Mouse (Mus musculus) bone marrow, adult 2 months (tissue): ENCODE results near the gene Olfr221. TPM values are rescaled to one million over a fixed set of nuclear protein-coding genes. Genes with fewer than 3 reads are reported as not detected.
"Not testable (repeated sequence)": the region's sequence is repeated elsewhere in the genome, so short reads cannot be mapped to it uniquely, and the experiment has no call there.

Experiments used
- H3K27ac ChIP-seq: fragments of 200-500 bp; 2 replicates; pipeline ENCODE4 v1.5.1; 2012; ENCODE audit warnings: low read depth, mild to moderate bottlenecking, control low read depth, inconsistent platforms, low read length; ENCODE audit not compliant: control insufficient read depth, poor library complexity, insufficient read depth
- H3K4me1 ChIP-seq: fragments of 200-500 bp; 2 replicates; pipeline ENCODE4 v1.6.1; 2011; ENCODE audit warnings: low read length; ENCODE audit not compliant: control insufficient read depth, insufficient read depth
- H3K4me3 ChIP-seq: fragments of 200-500 bp; replicated peaks from 2 replicates; pipeline ENCODE3; 2011; ENCODE audit warnings: mild to moderate bottlenecking, low read depth, low read length, control low read depth; ENCODE audit not compliant: control insufficient read depth
- CTCF ChIP-seq: fragments of 200-500 bp; IDR thresholded peaks from 2 replicates; pipeline ENCODE4 v1.5.1; 2011; ENCODE audit warnings: low read length, control low read depth; ENCODE audit not compliant: control insufficient read depth, insufficient read depth
- POLR2A ChIP-seq: fragments of 200-500 bp; IDR thresholded peaks from 2 replicates; pipeline ENCODE4 v1.6.1; 2011; ENCODE audit warnings: low read depth, mild to moderate bottlenecking, control low read depth, low read length, borderline replicate concordance; ENCODE audit not compliant: control insufficient read depth
- WGBS: fragments of 180-500 bp; shearing (Covaris S2); methylation state at CpG from one replicate; pipeline ENCODE4 v1.1.7; 2018; 5-methylcytosine and 5-hydroxymethylcytosine counted together
- polyA plus RNA-seq: library from polyadenylated mRNA; stranded (reverse); fragments of >200 nt; gene quantifications from 2 replicates; pipeline ENCODE4 v1.2.4, GENCODE M21; 2011; ENCODE audit warnings: low replicate concordance; ENCODE audit not compliant: missing spikeins, insufficient read depth, insufficient read length

Gene Olfr221
- polyA plus RNA-seq: not detected in 2 replicates

DNA sequence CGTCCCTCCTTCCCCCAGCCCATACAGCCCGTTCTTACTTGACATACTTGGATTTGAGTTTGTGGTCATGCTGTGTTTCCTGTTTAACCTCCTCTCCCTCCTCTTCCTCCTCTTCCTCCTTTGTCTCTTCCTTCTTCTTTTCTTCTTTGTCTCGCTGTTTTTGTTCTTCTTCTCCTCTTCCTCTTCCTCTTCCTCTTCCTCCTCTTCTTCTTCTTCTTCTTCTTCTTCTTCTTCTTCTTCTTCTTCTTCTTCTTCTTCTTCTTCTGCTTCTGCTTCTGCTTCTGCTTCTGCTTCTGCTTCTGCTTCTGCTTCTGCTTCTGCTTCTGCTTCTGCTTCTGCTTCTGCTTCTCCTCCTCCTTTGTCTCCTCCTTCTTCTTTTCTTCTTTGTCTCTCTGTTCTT, at the start of gene Olfr221:
Olfr221 (minus strand) TSS at position 101 of the 400 bp plus-strand sequence.
- 5% methylated on average over 3 of the region's 3 CpGs for WGBS
- H3K4me3 ChIP-seq, H3K27ac ChIP-seq, H3K4me1 ChIP-seq: not testable (repeated sequence)

- Histone ChIP-seq H3K27ac (no peak overlapping the region), H3K4me3 (no peak overlapping the region), H3K4me1 (no peaks in the 10 kb centered on the region)
- no peak for TF ChIP-seq POLR2A
- TF ChIP-seq CTCF: no peak
Observed at GRCm38 (mm10) chr14:52083083-52083482, 40.8 kb upstream of the Olfr221 start.

DNA sequence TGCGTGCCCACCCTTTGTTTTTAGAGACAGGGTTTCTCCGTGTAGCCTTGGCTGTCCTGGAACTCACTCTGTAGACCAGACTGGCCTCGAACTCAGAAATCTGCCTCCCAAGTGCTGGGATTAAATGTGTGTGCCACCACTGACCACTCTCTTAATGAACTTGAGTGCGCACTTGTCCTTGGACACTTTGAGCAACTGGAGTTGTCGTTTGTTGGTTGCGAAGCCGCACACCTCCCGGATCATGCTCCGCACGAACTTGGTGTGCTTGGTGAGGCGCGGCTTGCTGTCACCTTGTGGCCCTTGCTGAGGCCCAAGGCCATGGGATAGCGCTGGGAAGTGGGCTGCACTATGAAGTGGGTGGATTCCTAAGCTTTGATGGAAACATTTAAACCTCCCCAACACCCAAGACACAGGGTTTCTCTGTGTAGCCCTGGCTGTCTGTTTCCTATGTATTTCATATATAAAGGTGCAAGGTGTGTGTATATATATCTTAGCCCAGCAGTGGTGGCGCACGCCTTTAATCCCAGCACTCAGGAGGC, 29.4 kb upstream of the Olfr221 start:
- H3K27ac ChIP-seq: no peak overlapping the region; the same call in 1 of the 2 replicates
- no peak for TF ChIP-seq POLR2A
- TF ChIP-seq CTCF: no peak
- H3K4me3 ChIP-seq: no peak overlapping the region
- H3K4me1 ChIP-seq: no peaks in the 10 kb centered on the region
- WGBS: 96% methylated on average over 15 of the region's 15 CpGs

DNA sequence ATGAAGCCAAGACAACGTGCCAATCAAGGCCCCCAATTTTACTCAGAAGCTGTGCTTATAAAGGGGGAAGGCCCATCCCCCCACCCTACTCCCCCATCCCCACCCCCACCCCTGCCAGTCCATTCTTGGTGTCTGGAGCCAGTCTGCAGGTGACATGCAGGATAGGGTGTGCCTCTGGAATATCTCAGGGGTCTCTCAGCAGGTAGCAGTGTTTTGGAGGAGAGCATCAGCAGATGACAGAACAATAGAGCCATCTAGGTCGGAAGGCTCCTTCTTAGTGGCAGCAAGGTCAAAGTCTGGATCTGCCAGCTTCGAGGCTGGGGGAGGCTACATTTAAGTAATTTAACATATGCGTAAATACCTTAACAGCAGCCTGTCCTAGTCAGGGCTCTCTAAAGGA, 23.9 kb upstream of the Olfr221 start:
- WGBS: 69% methylated on average over 4 of the region's 4 CpGs
- Histone ChIP-seq H3K4me1 (no peaks in the 10 kb centered on the region), H3K4me3 (no peak overlapping the region), H3K27ac (no peak overlapping the region)
- TF ChIP-seq CTCF (no peak), POLR2A (no peak)

- no peaks in the 10 kb centered on the region for H3K4me1 ChIP-seq
- TF ChIP-seq CTCF (no peak), POLR2A (no peak)
- 83% methylated on average over 8 of the region's 8 CpGs for WGBS
- H3K27ac ChIP-seq: no peak overlapping the region
- no peak overlapping the region for H3K4me3 ChIP-seq
Observed at GRCm38 (mm10) chr14:52061798-52062197, 19.5 kb upstream of the Olfr221 start.

- Histone ChIP-seq H3K27ac (no peak overlapping the region), H3K4me1 (no peaks in the 10 kb centered on the region), H3K4me3 (no peak overlapping the region)
- WGBS: 81% methylated on average over 1 of the region's 1 CpGs
- no peak for TF ChIP-seq CTCF
- TF ChIP-seq POLR2A: no peak
Observed at GRCm38 (mm10) chr14:52060800-52061199, 18.5 kb upstream of the Olfr221 start.

GRCm38 (mm10) chr14:52059982-52060381, 17.7 kb upstream of the Olfr221 start:
- 50% methylated on average over 4 of the region's 4 CpGs for WGBS
- no peak overlapping the region for H3K27ac ChIP-seq

DNA sequence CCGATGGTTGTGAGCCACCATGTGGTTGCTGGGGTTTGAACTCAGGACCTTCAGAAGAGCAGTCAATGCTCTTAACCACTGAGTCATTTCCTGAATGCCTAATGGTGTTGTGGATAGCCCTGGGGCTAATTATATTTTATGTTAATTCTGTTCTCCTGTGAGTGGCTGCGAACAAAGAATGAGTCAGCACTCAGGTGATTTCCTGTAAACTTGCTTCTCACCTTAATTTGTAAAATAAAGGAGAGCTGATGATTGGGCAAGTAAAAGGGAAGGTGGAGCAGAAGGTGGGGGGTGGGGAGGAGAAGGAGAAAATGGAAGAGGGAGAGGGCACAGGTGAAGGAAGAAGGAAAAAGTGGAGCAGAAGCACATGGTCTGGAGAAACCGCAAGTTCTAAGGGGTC, 10.5 kb upstream of the Olfr221 start:
- H3K4me1 ChIP-seq, H3K27ac ChIP-seq, H3K4me3 ChIP-seq: not testable (repeated sequence)
- WGBS: 73% methylated on average over 3 of the region's 3 CpGs

More at GRCm38 (mm10) chr14:52059982-52060381, 17.7 kb upstream of the Olfr221 start:
- no peaks in the 10 kb centered on the region for H3K4me1 ChIP-seq
- TF ChIP-seq POLR2A (no peak), CTCF (no peak)
- no peak overlapping the region for H3K4me3 ChIP-seq

DNA sequence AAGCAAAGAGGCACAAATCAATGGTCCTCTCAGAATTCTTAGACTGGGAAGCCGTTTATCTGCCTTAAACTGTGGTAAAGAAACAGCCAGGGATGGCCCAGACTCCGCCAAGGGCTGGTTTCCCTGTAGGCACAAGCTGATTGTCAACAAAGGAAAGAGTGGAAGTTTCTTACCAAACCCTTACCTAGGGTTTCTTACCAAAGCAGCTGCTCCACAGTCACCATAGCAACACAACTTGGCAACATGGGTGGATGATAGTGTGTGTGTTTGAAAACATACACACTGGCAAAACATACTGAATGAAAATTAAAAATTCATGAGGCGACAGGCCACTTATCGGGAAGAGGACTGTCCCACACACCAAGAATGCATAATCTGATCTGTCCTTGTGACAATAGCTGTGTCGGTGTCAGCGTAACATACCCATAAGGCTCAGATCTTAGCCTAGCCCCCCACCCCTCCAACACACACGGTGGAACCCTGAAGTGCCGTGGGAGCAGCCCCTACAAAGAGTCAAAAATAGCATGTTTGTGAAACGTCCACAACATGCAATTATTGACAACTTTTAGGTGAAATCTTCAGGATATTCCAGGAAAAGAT, 3.8 kb upstream of the Olfr221 start:
- H3K4me1 ChIP-seq: no peaks in the 10 kb centered on the region
- H3K27ac ChIP-seq: no peak overlapping the region
- TF ChIP-seq CTCF (no peak), POLR2A (no peak)
- H3K4me3 ChIP-seq: no peak overlapping the region
- WGBS: 74% methylated on average over 9 of the region's 9 CpGs
